In genomic region chr11:69912716-69913530, GRCm38 (mm10) we compare ENCODE assay signal across 8 mouse cellular contexts. TPM values are rescaled to one million over a fixed set of nuclear protein-coding genes. Genes with fewer than 3 reads are reported as not detected.
DNase-seq lines count a peak whose midpoint lies in the region; ATAC-seq and TF ChIP-seq lines count a peak whose summit lies in the region.

No protein-coding gene starts in this region.

- DNase-seq in heart, postnatal 14 days: no peak
- peak; percentile 41 for DNase-seq in MEL (ENCODE audit: low read depth, low spot score)
- peak; percentile 43 to 82 for DNase-seq in lung, postnatal 4 days
- no peak for DNase-seq in gastrocnemius, postnatal 4 days (ENCODE audit: low spot score in 2 of 2)
- DNase-seq in thymus, postnatal 0 days (ENCODE audit: low spot score): no peak
- no peak for DNase-seq in layer of hippocampus, adult 11-12 months (ENCODE audit: low spot score)

- H3K79me2 ChIP-seq in MEL (ENCODE audit: control insufficient read depth, insufficient read depth, low read length, poor library complexity): peaks cover 28% of the 10 kb centered on the region

- no peak for TF ChIP-seq RAD21 in MEL (IDR thresholded peaks at IDR 0.05; ENCODE audit: low read depth, low read length)

- no peaks in the 10 kb centered on the region for H3K9me3 ChIP-seq in heart, embryonic 11.5 days (replicated peaks; ENCODE audit: control insufficient read depth, low read length)
- H3K9me3 ChIP-seq in MEL (replicated peaks; ENCODE audit: insufficient read depth, low read length): no peaks in the 10 kb centered on the region
- no peaks in the 10 kb centered on the region for H3K9me3 ChIP-seq in hindbrain, embryonic 15.5 days

- intact Hi-C loops in heart, postnatal 14 days (cut with DNase I): loop anchor here (1.0 to 10.0 kb wide), 2 partner anchors 10 to 808 kb away; no protein-coding TSS in a partner anchor

- H3K4me3 ChIP-seq in heart, embryonic 11.5 days (ENCODE audit: low read depth, low read length): peak overlapping the region; percentile 90
- peak overlapping the region; percentile 58 to 61 for H3K4me3 ChIP-seq in MEL (ENCODE audit: control insufficient read depth in 1 of 2, insufficient read depth in 1 of 2, low read depth in 2 of 2, low read length in 2 of 2)
- peak overlapping the region; percentile 65 for H3K4me3 ChIP-seq in hindbrain, embryonic 15.5 days

- no peak for TF ChIP-seq CTCF in MEL (IDR thresholded peaks at IDR 0.05 in 2 of 3, conservative IDR thresholded peaks at IDR 0.05 in 1 of 3; ENCODE audit: control insufficient read depth in 1 of 3, insufficient read depth in 1 of 3, low read depth in 2 of 3, low read length in 3 of 3, poor library complexity in 1 of 3, severe bottlenecking in 1 of 3)

- H3K36me3 ChIP-seq in heart, embryonic 11.5 days (ENCODE audit: control insufficient read depth, insufficient read depth, low read length): peaks cover 57% of the 10 kb centered on the region
- peaks cover 8 to 35% of the 10 kb centered on the region in 2 experiments for H3K36me3 ChIP-seq in MEL (ENCODE audit: control insufficient read depth in 1 of 2, insufficient read depth in 2 of 2, low read length in 2 of 2)
- H3K36me3 ChIP-seq in hindbrain, embryonic 15.5 days: peaks cover 81% of the 10 kb centered on the region

- H3K27ac ChIP-seq in heart, embryonic 11.5 days (ENCODE audit: low read depth, low read length): no peak overlapping the region
- H3K27ac ChIP-seq in MEL (ENCODE audit: control insufficient read depth, low read depth, low read length): peak overlapping the region; percentile 80
- H3K27ac ChIP-seq in hindbrain, embryonic 15.5 days (replicated peaks): no peak overlapping the region

- no peaks in the 10 kb centered on the region for H3K27me3 ChIP-seq in heart, embryonic 11.5 days (ENCODE audit: control insufficient read depth, insufficient read depth, low read length)
- no peaks in the 10 kb centered on the region for H3K27me3 ChIP-seq in MEL (ENCODE audit: control insufficient read depth in 1 of 2, insufficient read depth in 2 of 2, low read length in 2 of 2)
- no peaks in the 10 kb centered on the region for H3K27me3 ChIP-seq in hindbrain, embryonic 15.5 days

- no peak for ATAC-seq in heart, embryonic 11.5 days (replicated peaks; ENCODE audit: insufficient number of reproducible peaks, low FRiP score, low TSS enrichment)
- ATAC-seq in hindbrain, embryonic 15.5 days (ENCODE audit: low FRiP score, low read depth): 0 out of 2 replicates have a peak, but pooled peaks have one; percentile 44

- H3K4me1 ChIP-seq in heart, embryonic 11.5 days (ENCODE audit: control insufficient read depth, insufficient read depth, low read length): peaks cover 24% of the 10 kb centered on the region
- H3K4me1 ChIP-seq in MEL (ENCODE audit: control insufficient read depth in 1 of 2, insufficient read depth in 2 of 2, low read length in 2 of 2): peaks cover 0 to 37% of the 10 kb centered on the region in 2 experiments
- H3K4me1 ChIP-seq in hindbrain, embryonic 15.5 days (replicated peaks): peaks cover 28% of the 10 kb centered on the region

- peak overlapping the region; percentile 99 for H3K4me2 ChIP-seq in heart, embryonic 11.5 days
- peak overlapping the region; percentile 97 for H3K4me2 ChIP-seq in hindbrain, embryonic 15.5 days

- no peak for TF ChIP-seq EP300 in MEL (IDR thresholded peaks at IDR 0.05; ENCODE audit: low read depth in 1 of 2, low read length in 2 of 2)

- H3K9ac ChIP-seq in heart, embryonic 11.5 days (ENCODE audit: low read depth, low read length): peak overlapping the region; percentile 94; the same call in 1 of the 2 replicates
- peak overlapping the region; percentile 78 for H3K9ac ChIP-seq in MEL (ENCODE audit: control insufficient read depth, low read depth, low read length, poor library complexity, severe bottlenecking)
- H3K9ac ChIP-seq in hindbrain, embryonic 15.5 days: no peak overlapping the region

- 67% methylated on average over 15 of the region's 15 CpGs for WGBS in heart, embryonic 11.5 days (ENCODE audit: insufficient replicate concordance)
- WGBS in hindbrain, embryonic 15.5 days: 82% methylated on average over 15 of the region's 15 CpGs

- no peak for TF ChIP-seq POLR2A in MEL (IDR thresholded peaks at IDR 0.05; ENCODE audit: control insufficient read depth in 1 of 2, insufficient read depth in 1 of 2, low read depth in 1 of 2, low read length in 2 of 2, poor library complexity in 1 of 2)

TF ChIP-seq in MEL, 35 proteins besides CTCF, POLR2A, EP300 and RAD21:
- TF ChIP-seq CHD2 (IDR thresholded peaks at IDR 0.05; ENCODE audit: low read length): no peak
- no peak for TF ChIP-seq MXI1 (IDR thresholded peaks at IDR 0.05; ENCODE audit: low read depth, low read length)
- TF ChIP-seq NRF1 (IDR thresholded peaks at IDR 0.05; ENCODE audit: insufficient read depth, low read depth, low read length, poor library complexity, severe bottlenecking): no peak
- TF ChIP-seq TBP (IDR thresholded peaks at IDR 0.05; ENCODE audit: low read depth, low read length): no peak
- no peak for TF ChIP-seq ELF1 (IDR thresholded peaks at IDR 0.05; ENCODE audit: low read depth, low read length)

RNA-seq across cellular contexts. Expression of gene Gps2, which starts 0.8 kb away (rescaled TPM):
- 53.2 and 62.2 TPM in 2 replicates for polyA plus RNA-seq in heart, embryonic 11.5 days (2014; fragmentation: Nextera tagmentation; extraction: Ambion mirVana)
- 10 to 100 TPM; 28.8 to 30.6 TPM for total RNA-seq in heart, postnatal 14 days (2021)
- total RNA-seq in MEL (2012; rRNA removed): 64.5 and 78.0 TPM in 2 replicates
- polyA plus RNA-seq in MEL (2012; ENCODE audit: insufficient read depth in 1 of 2, insufficient read length in 2 of 2, low read depth in 1 of 2, low replicate concordance in 2 of 2, missing spikeins in 1 of 2): 100 to 1,000 TPM in 1 of 2 experiments, not detected in 1; 113 TPM
- polyA plus RNA-seq in hindbrain, embryonic 15.5 days (2015; fragmentation: Nextera tagmentation; extraction: Ambion mirVana): 68.4 and 69.9 TPM in 2 replicates
- 10 to 100 TPM; 35.9 to 44.5 TPM for total RNA-seq in gastrocnemius, postnatal 4 days (2021)
- 94.8 and 106 TPM in 2 replicates for polyA plus RNA-seq in thymus, postnatal 0 days (2015; fragmentation: Nextera tagmentation; extraction: Ambion mirVana)

RNA-seq across cellular contexts. Expression of gene Eif5a, which starts 8.8 kb away (rescaled TPM):
- 1,428 and 1,516 TPM in 2 replicates for polyA plus RNA-seq in heart, embryonic 11.5 days (2014; fragmentation: Nextera tagmentation; extraction: Ambion mirVana)
- 100 to 1,000 TPM; 434 to 455 TPM for total RNA-seq in heart, postnatal 14 days (2021)
- total RNA-seq in MEL (2012; rRNA removed): 1,428 and 1,539 TPM in 2 replicates
- 1,000 to 10,000 TPM; 1,272 to 3,185 TPM for polyA plus RNA-seq in MEL (2012; ENCODE audit: insufficient read depth in 1 of 2, insufficient read length in 2 of 2, low read depth in 1 of 2, low replicate concordance in 2 of 2, missing spikeins in 1 of 2)
- 1,083 and 1,119 TPM in 2 replicates for polyA plus RNA-seq in hindbrain, embryonic 15.5 days (2015; fragmentation: Nextera tagmentation; extraction: Ambion mirVana)
- total RNA-seq in gastrocnemius, postnatal 4 days (2021): 100 to 1,000 TPM; 565 to 571 TPM
- 2,117 and 2,260 TPM in 2 replicates for polyA plus RNA-seq in thymus, postnatal 0 days (2015; fragmentation: Nextera tagmentation; extraction: Ambion mirVana)

RNA-seq across cellular contexts. Expression of gene Neurl4, which starts 12.1 kb away (rescaled TPM):
- 9.3 and 10.8 TPM in 2 replicates for polyA plus RNA-seq in heart, embryonic 11.5 days (2014; fragmentation: Nextera tagmentation; extraction: Ambion mirVana)
- 10 to 100 TPM; 43.5 to 45.8 TPM for total RNA-seq in heart, postnatal 14 days (2021)
- total RNA-seq in MEL (2012; rRNA removed): 47.3 and 58.0 TPM in 2 replicates
- 10 to 100 TPM in 1 of 2 experiments, not detected in 1; 50.9 TPM for polyA plus RNA-seq in MEL (2012; ENCODE audit: insufficient read depth in 1 of 2, insufficient read length in 2 of 2, low read depth in 1 of 2, low replicate concordance in 2 of 2, missing spikeins in 1 of 2)
- 16.6 and 19.9 TPM in 2 replicates for polyA plus RNA-seq in hindbrain, embryonic 15.5 days (2015; fragmentation: Nextera tagmentation; extraction: Ambion mirVana)
- 10 to 100 TPM; 32.3 to 36.9 TPM for total RNA-seq in gastrocnemius, postnatal 4 days (2021)
- 6.2 and 7.5 TPM in 2 replicates for polyA plus RNA-seq in thymus, postnatal 0 days (2015; fragmentation: Nextera tagmentation; extraction: Ambion mirVana)

RNA-seq across cellular contexts. Expression of gene 2810408A11Rik, which starts 12.1 kb away (rescaled TPM):
- 5.3 and 5.8 TPM in 2 replicates for polyA plus RNA-seq in heart, embryonic 11.5 days (2014; fragmentation: Nextera tagmentation; extraction: Ambion mirVana)
- 1 to 10 TPM in 1 of 2 experiments, under 1 TPM in 1; 0.95 to 1.1 TPM for total RNA-seq in heart, postnatal 14 days (2021)
- 0.69 and 0.81 TPM in 2 replicates for total RNA-seq in MEL (2012; rRNA removed)
- polyA plus RNA-seq in MEL (2012; ENCODE audit: insufficient read depth in 1 of 2, insufficient read length in 2 of 2, low read depth in 1 of 2, low replicate concordance in 2 of 2, missing spikeins in 1 of 2): 1 to 10 TPM in 1 of 2 experiments, not detected in 1; 1.3 TPM
- polyA plus RNA-seq in hindbrain, embryonic 15.5 days (2015; fragmentation: Nextera tagmentation; extraction: Ambion mirVana): 8.8 TPM in 2 replicates
- total RNA-seq in gastrocnemius, postnatal 4 days (2021): 1 to 10 TPM; 3.2 to 4.1 TPM
- polyA plus RNA-seq in thymus, postnatal 0 days (2015; fragmentation: Nextera tagmentation; extraction: Ambion mirVana): 19.8 and 26.0 TPM in 2 replicates

RNA-seq across cellular contexts. Expression of gene Acap1, which starts 17.6 kb away (rescaled TPM):
- polyA plus RNA-seq in heart, embryonic 11.5 days (2014; fragmentation: Nextera tagmentation; extraction: Ambion mirVana): 7.2 and 8.1 TPM in 2 replicates
- 1 to 10 TPM; 2.3 to 6.8 TPM for total RNA-seq in heart, postnatal 14 days (2021)
- 20.7 and 33.4 TPM in 2 replicates for total RNA-seq in MEL (2012; rRNA removed)
- 10 to 100 TPM in 1 of 2 experiments, not detected in 1; 42.2 TPM for polyA plus RNA-seq in MEL (2012; ENCODE audit: insufficient read depth in 1 of 2, insufficient read length in 2 of 2, low read depth in 1 of 2, low replicate concordance in 2 of 2, missing spikeins in 1 of 2)
- polyA plus RNA-seq in hindbrain, embryonic 15.5 days (2015; fragmentation: Nextera tagmentation; extraction: Ambion mirVana): 0.52 and 0.58 TPM in 2 replicates
- total RNA-seq in gastrocnemius, postnatal 4 days (2021): 1 to 10 TPM in 1 of 2 experiments, under 1 TPM in 1; 0.65 to 1.1 TPM
- polyA plus RNA-seq in thymus, postnatal 0 days (2015; fragmentation: Nextera tagmentation; extraction: Ambion mirVana): 150 and 176 TPM in 2 replicates

Comparison
In these comparisons a context has a peak if more than half of its experiments do, and no peak if none do; other contexts are left out.
1. DNase-seq: peak in MEL (single experiment) and lung, postnatal 4 days (2 of 2); none in heart, postnatal 14 days (0 of 2), gastrocnemius, postnatal 4 days (0 of 2), thymus, postnatal 0 days (single experiment) and layer of hippocampus, adult 11-12 months (single experiment).
2. Peak in every context shown above with its lines, with median percentiles within 50 percentile points of each other: H3K4me3 ChIP-seq.